Mouse (Mus musculus) kidney, adult 2 months (tissue): ENCODE results near the gene Gpr87. TPM values are rescaled to one million over a fixed set of nuclear protein-coding genes. Genes with fewer than 3 reads are reported as not detected.

Source experiments
- DNase-seq: peaks from one replicate; pipeline ENCODE4 v3.0.0; 2021
- H3K27ac ChIP-seq: fragments of 200-500 bp; 2 replicates; pipeline ENCODE4 v1.5.1; 2012; ENCODE audit warnings: low read depth, low read length, control low read depth, inconsistent platforms; ENCODE audit not compliant: insufficient read depth
- H3K27me3 ChIP-seq: fragments of 200-500 bp; replicated peaks from 2 replicates; pipeline ENCODE4 v1.6.1; 2012; ENCODE audit warnings: mild to moderate bottlenecking, moderate library complexity, low read length, inconsistent platforms; ENCODE audit not compliant: control insufficient read depth, insufficient read depth
- H3K36me3 ChIP-seq: fragments of 200-500 bp; 2 replicates; pipeline ENCODE4 v1.6.1; 2012; ENCODE audit warnings: mild to moderate bottlenecking, moderate library complexity, low read length, inconsistent platforms; ENCODE audit not compliant: control insufficient read depth, insufficient read depth
- H3K4me1 ChIP-seq: fragments of 200-500 bp; 2 replicates; pipeline ENCODE4 v1.6.1; 2011; ENCODE audit warnings: low read length; ENCODE audit not compliant: control insufficient read depth, insufficient read depth
- H3K4me3 ChIP-seq: fragments of 200-500 bp; 2 replicates; pipeline ENCODE4 v1.5.1; 2011; ENCODE audit warnings: mild to moderate bottlenecking, low read depth, low read length, control low read depth; ENCODE audit not compliant: insufficient read depth
- CTCF ChIP-seq: fragments of 200-500 bp; conservative IDR thresholded peaks from 2 replicates; pipeline ENCODE4 v1.5.1; 2011; ENCODE audit warnings: low read depth, mild to moderate bottlenecking, control low read depth, low read length, moderate library complexity, mixed read lengths; ENCODE audit not compliant: insufficient read depth, insufficient read length
- POLR2A ChIP-seq: fragments of 200-500 bp; IDR thresholded peaks from one replicate; pipeline ENCODE4 v1.6.1; 2011; ENCODE audit warnings: low read depth, low read length, control low read depth
- WGBS: fragments of 180-500 bp; shearing (Covaris S2); methylation state at CpG from one replicate; pipeline ENCODE4 v1.1.7; 2018; 5-methylcytosine and 5-hydroxymethylcytosine counted together
- polyA plus RNA-seq: library from polyadenylated mRNA; depleted of rRNA; stranded (reverse); fragments of >200 nt; gene quantifications from 2 replicates; pipeline ENCODE4 v1.2.3, GENCODE M21; 2012; rRNA removed

Gpr87 gene
- polyA plus RNA-seq, result 0.16 TPM in 2 replicates

GRCm38 (mm10) chr3:59194938-59195337 lies at the start of gene Gpr87:
Gpr87 (minus strand) TSS chr3:59195104.
- no peak within 1 kb of the TSS for H3K27ac ChIP-seq
- H3K4me3 ChIP-seq, result no peak within 1 kb of the TSS
- no peak for TF ChIP-seq POLR2A
- TF ChIP-seq CTCF, result no peak
- WGBS, result 85% methylated on average over 7 of the region's 7 CpGs
- H3K27me3 ChIP-seq, result no peaks in the 10 kb centered on the region
- no peaks in the 10 kb centered on the region for H3K36me3 ChIP-seq
- no peaks in the 10 kb centered on the region for H3K4me1 ChIP-seq
- DNase-seq, result no peak

- H3K4me1 ChIP-seq, result no peaks in the 10 kb centered on the region
- WGBS, result 63% methylated on average over 6 of the region's 6 CpGs
- H3K27ac ChIP-seq, result no peak overlapping the region
- H3K27me3 ChIP-seq, result no peaks in the 10 kb centered on the region
- no peak for DNase-seq
- TF ChIP-seq POLR2A (no peak), CTCF (no peak)
- H3K4me3 ChIP-seq, result no peak overlapping the region
- H3K36me3 ChIP-seq, result no peaks in the 10 kb centered on the region
Measured at GRCm38 (mm10) chr3:59243384-59243783, 48.5 kb upstream of the Gpr87 start.

- TF ChIP-seq CTCF, result no peak
- no peak for TF ChIP-seq POLR2A
- Histone ChIP-seq H3K27me3 (no peaks in the 10 kb centered on the region), H3K27ac (no peak overlapping the region), H3K36me3 (no peaks in the 10 kb centered on the region), H3K4me1 (no peaks in the 10 kb centered on the region), H3K4me3 (no peak overlapping the region)
- 77% methylated on average over 5 of the region's 5 CpGs for WGBS
- no peak for DNase-seq
Measured at GRCm38 (mm10) chr3:59234878-59235277, 40.0 kb upstream of the Gpr87 start.

- H3K36me3 ChIP-seq, result no peaks in the 10 kb centered on the region
- 79% methylated on average over 3 of the region's 3 CpGs for WGBS
- TF ChIP-seq POLR2A (no peak), CTCF (no peak)
- no peak for DNase-seq
- H3K27ac ChIP-seq, result no peak overlapping the region
- H3K4me1 ChIP-seq, result 0 out of 2 replicates have a peak, but pooled peaks cover 2% of the 10 kb centered on the region
- H3K4me3 ChIP-seq, result no peak overlapping the region
- H3K27me3 ChIP-seq, result no peaks in the 10 kb centered on the region
Measured at GRCm38 (mm10) chr3:59230912-59231311, 36.0 kb upstream of the Gpr87 start.

- Histone ChIP-seq H3K27me3 (no peaks in the 10 kb centered on the region), H3K4me3 (no peak overlapping the region), H3K27ac (peak overlapping the region; percentile 80), H3K4me1 (0 out of 2 replicates have a peak, but pooled peaks cover 2% of the 10 kb centered on the region), H3K36me3 (no peaks in the 10 kb centered on the region)
- peak; percentile 53 for DNase-seq
- TF ChIP-seq POLR2A (no peak), CTCF (no peak)
- WGBS, result 40% methylated on average over 10 of the region's 10 CpGs
Measured at GRCm38 (mm10) chr3:59228730-59229551, 34.0 kb upstream of the Gpr87 start.

- no peak overlapping the region for H3K27ac ChIP-seq
- TF ChIP-seq POLR2A (no peak), CTCF (no peak)
- no peaks in the 10 kb centered on the region for H3K36me3 ChIP-seq
- H3K4me1 ChIP-seq, result 0 out of 2 replicates have a peak, but pooled peaks cover 2% of the 10 kb centered on the region
- DNase-seq, result no peak
- 96% methylated on average over 9 of the region's 9 CpGs for WGBS
- no peaks in the 10 kb centered on the region for H3K27me3 ChIP-seq
- H3K4me3 ChIP-seq, result no peak overlapping the region
Measured at GRCm38 (mm10) chr3:59227696-59228095, 32.8 kb upstream of the Gpr87 start.

- TF ChIP-seq CTCF (no peak), POLR2A (no peak)
- H3K36me3 ChIP-seq, result no peaks in the 10 kb centered on the region
Measured at GRCm38 (mm10) chr3:59225411-59225810, 30.5 kb upstream of the Gpr87 start.

More at GRCm38 (mm10) chr3:59225411-59225810, 30.5 kb upstream of the Gpr87 start:
- Histone ChIP-seq H3K27me3 (no peaks in the 10 kb centered on the region), H3K4me3 (no peak overlapping the region), H3K27ac (no peak overlapping the region), H3K4me1 (0 out of 2 replicates have a peak, but pooled peaks cover 2% of the 10 kb centered on the region)
- no peak for DNase-seq
